Mouse (Mus musculus) forebrain, postnatal 0 days (tissue): Measurements from ENCODE around the gene Klhl26. TPM values are rescaled to one million over a fixed set of nuclear protein-coding genes. Genes with fewer than 3 reads are reported as not detected.

Experiments used
- ATAC-seq: fragments of 200-750 bp; cut with Nextera tagmentation; 2 replicates; pipeline ENCODE4 v1.8.0; 2017; ENCODE audit warnings: mild to moderate bottlenecking, moderate library complexity
- DNase-seq: peaks from one replicate; pipeline ENCODE4 v3.0.0-alpha.2; 2015
- H3K27ac ChIP-seq: fragments of 300-500 bp; sonication (generic); 2 replicates; pipeline ENCODE4 v1.5.1; 2014; ENCODE audit warnings: low read depth, mild to moderate bottlenecking, antibody characterized with exemption, low read length, moderate library complexity, mixed read lengths
- H3K27me3 ChIP-seq: fragments of 300-500 bp; sonication (generic); 2 replicates; pipeline ENCODE4 v1.6.1; 2014; ENCODE audit warnings: mild to moderate bottlenecking, low read length, mixed read lengths; ENCODE audit not compliant: insufficient read depth
- H3K36me3 ChIP-seq: fragments of 300-500 bp; sonication (generic); 2 replicates; pipeline ENCODE4 v1.6.1; 2014; ENCODE audit warnings: mild to moderate bottlenecking, moderate library complexity; ENCODE audit not compliant: insufficient read depth
- H3K4me1 ChIP-seq: fragments of 300-500 bp; sonication (generic); 2 replicates; pipeline ENCODE4 v1.6.1; 2014; ENCODE audit warnings: antibody characterized with exemption; ENCODE audit not compliant: insufficient read depth
- H3K4me2 ChIP-seq: fragments of 300-500 bp; sonication (generic); 2 replicates; pipeline ENCODE4 v1.6.1; 2014; ENCODE audit warnings: low read depth, mild to moderate bottlenecking, moderate library complexity
- H3K4me3 ChIP-seq: fragments of 300-500 bp; sonication (generic); 2 replicates; pipeline ENCODE4 v1.5.1; 2014; ENCODE audit warnings: low read depth, low read length, mixed read lengths
- H3K9ac ChIP-seq: fragments of 300-500 bp; sonication (generic); 2 replicates; pipeline ENCODE4 v1.6.1; 2014; ENCODE audit warnings: mild to moderate bottlenecking
- H3K9me3 ChIP-seq: fragments of 300-500 bp; sonication (generic); 2 replicates; pipeline ENCODE4 v1.6.1; 2016; ENCODE audit warnings: low read length
- CTCF ChIP-seq: sonication (generic); IDR thresholded peaks from 2 replicates; pipeline ENCODE4 v1.5.1; 2016; ENCODE audit warnings: antibody characterized with exemption, control low read depth, low read depth
- WGBS: fragments of 180-500 bp; shearing (Covaris S2); extraction: QIAGEN DNeasy Blood & Tissue Kit; methylation state at CpG from one replicate; pipeline ENCODE4 v1.1.7; 2014; 5-methylcytosine and 5-hydroxymethylcytosine counted together
- polyA plus RNA-seq: library from polyadenylated mRNA; unstranded; fragments of >200 nt; fragmentation: Nextera tagmentation; extraction: Ambion mirVana; gene quantifications from 2 replicates; pipeline ENCODE4 v1.2.1, GENCODE M21; 2015
- total RNA-seq: library from RNA; depleted of rRNA; stranded (reverse); fragments of >200 nt; gene quantifications from 2 replicates; pipeline ENCODE4 v1.2.3, GENCODE M21; 2014

Klhl26 gene
- total and polyA plus RNA-seq, 2 experiments from 2014 or later: 34.8 to 35.3 TPM

DNA sequence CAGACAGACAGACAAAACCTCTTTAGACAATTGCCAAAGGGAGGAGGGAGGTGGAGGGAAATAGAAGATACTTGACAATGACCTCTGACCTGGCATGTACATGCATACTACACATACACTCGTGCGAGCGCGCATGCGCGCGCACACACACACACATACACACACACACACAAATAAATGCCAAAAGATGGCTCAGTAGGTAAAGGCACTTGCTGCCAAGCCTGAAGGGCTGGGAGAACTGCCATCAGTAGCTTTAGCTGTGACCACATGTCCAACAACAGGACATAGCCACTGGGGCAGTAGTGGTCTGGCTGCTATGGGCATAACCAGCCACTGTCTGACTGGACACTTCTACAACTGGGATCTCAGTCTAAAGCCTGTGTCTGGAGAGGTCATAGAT, 4.9 kb downstream of the Klhl26 start:
- TF ChIP-seq CTCF: no peak
- H3K27me3 ChIP-seq: no peaks in the 10 kb centered on the region
- no peaks in the 10 kb centered on the region for H3K4me1 ChIP-seq
- no peak overlapping the region for H3K4me3 ChIP-seq
- H3K27ac ChIP-seq: no peak overlapping the region
- no peaks in the 10 kb centered on the region for H3K9me3 ChIP-seq
- no peak overlapping the region for H3K9ac ChIP-seq
- H3K4me2 ChIP-seq: no peak overlapping the region
- ATAC-seq: no peak
- H3K36me3 ChIP-seq: no peaks in the 10 kb centered on the region; the same call in 1 of the 2 replicates
- 96% methylated on average over 7 of the region's 7 CpGs for WGBS
- DNase-seq: no peak

DNA sequence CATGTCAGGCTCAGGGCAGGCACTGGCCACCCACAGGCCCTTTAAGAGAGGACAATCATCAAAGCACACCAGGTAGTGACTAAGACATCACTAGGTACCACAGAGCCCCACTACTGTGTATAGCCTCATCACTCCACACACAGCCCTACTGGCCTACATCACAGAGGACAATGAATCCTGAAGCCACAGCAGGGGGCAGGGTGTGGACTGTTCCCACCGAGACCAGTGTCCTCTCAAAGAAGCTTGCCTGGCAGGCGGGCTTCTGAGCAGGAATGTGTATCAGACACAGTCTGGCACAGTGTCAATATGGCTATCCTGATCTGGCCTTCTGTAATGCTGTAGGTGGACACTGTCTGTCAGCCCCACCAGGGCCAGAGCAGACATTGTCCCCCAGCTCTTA, 6.8 kb downstream of the Klhl26 start:
- Histone ChIP-seq H3K4me2 (no peak overlapping the region), H3K9ac (no peak overlapping the region), H3K4me3 (no peak overlapping the region), H3K4me1 (no peaks in the 10 kb centered on the region), H3K36me3 (no peaks in the 10 kb centered on the region; the same call in 1 of the 2 replicates), H3K27me3 (no peaks in the 10 kb centered on the region), H3K9me3 (no peaks in the 10 kb centered on the region), H3K27ac (no peak overlapping the region)
- WGBS: 58% methylated on average over 2 of the region's 2 CpGs
- DNase-seq (no peak), ATAC-seq (no peak)
- no peak for TF ChIP-seq CTCF

DNA sequence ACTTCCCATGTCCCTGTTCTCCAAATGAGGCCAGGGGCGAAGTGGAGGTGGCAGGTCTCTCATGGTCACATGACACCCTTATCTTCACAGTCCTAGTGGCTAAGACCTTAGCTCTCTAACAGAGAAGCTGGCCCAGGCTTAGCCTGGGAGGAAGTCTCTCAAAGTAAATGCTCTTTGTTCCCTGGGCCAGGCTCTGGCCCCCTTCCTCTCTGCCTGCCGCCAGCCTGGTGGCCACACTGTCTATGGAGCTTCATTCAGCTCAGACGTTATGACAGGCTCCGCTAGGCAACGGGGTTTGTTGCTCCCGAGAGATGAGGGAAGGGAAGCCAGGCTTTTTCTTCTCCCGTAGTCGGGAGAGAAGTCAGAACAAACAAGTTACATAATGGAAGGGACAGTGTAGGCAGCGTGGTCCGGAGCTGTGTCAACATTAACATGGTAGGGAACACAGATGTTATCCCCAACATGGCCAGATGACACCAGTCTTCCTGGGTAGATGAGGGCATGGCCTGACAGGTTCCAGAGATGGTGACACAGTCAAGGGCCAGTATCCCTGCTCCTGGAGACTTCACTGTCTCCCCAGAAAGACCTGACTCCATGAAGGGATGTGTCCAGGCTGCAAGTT, 7.4 kb downstream of the Klhl26 start:
- 44% methylated on average over 10 of the region's 10 CpGs for WGBS
- H3K27me3 ChIP-seq: no peaks in the 10 kb centered on the region
- ATAC-seq: peak; percentile 53; the same call in 1 of the 2 replicates
- H3K9ac ChIP-seq: no peak overlapping the region
- no peak for DNase-seq
- H3K36me3 ChIP-seq: no peaks in the 10 kb centered on the region
- no peak overlapping the region for H3K27ac ChIP-seq
- no peak overlapping the region for H3K4me2 ChIP-seq
- no peaks in the 10 kb centered on the region for H3K4me1 ChIP-seq
- no peaks in the 10 kb centered on the region for H3K9me3 ChIP-seq
- no peak for TF ChIP-seq CTCF
- no peak overlapping the region for H3K4me3 ChIP-seq

DNA sequence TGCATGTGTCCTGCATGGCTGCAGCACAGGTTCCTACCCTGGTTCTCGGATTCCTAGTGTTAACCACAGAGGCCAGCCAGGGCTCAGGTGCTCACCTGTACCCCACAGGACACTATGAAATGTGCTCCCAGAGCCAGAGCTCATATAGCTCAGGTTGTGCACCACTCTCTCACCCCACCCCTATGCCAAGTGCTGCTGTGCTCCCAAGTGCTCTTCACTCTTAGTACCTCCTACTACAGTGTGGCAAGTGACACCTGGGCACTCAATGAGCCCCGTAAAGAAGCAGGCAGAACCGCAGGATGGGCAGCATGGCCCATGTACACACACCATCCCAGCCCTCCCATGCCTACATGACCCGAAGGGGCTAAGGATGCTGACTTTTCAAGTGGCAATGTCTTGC, 8.0 kb downstream of the Klhl26 start:
- Histone ChIP-seq H3K27ac (no peak overlapping the region), H3K9me3 (no peaks in the 10 kb centered on the region), H3K27me3 (no peaks in the 10 kb centered on the region), H3K4me2 (no peak overlapping the region), H3K36me3 (no peaks in the 10 kb centered on the region), H3K4me1 (no peaks in the 10 kb centered on the region), H3K9ac (no peak overlapping the region), H3K4me3 (no peak overlapping the region)
- DNase-seq (no peak), ATAC-seq (no peak)
- 90% methylated on average over 4 of the region's 4 CpGs for WGBS
- TF ChIP-seq CTCF: no peak

DNA sequence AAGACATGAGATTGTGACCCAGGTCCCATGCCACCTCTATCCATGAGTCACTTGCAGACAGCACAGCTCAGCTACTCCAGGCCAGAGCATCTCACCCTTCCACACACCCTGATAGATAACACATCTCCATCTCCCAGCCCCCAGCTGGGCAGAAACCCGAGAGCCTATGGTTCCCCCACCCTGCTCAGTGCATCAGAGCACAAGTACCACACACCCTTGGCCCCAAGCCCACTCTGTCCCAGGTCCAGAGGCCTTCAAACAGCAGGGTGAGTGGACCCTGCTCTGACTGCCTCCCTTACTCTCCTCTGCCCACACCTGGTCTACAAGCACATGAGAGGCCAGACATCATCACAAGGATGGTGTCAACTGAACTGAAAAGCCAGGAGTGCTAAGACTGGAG, 8.9 kb downstream of the Klhl26 start:
- Histone ChIP-seq H3K4me3 (no peak overlapping the region), H3K36me3 (no peaks in the 10 kb centered on the region), H3K4me1 (no peaks in the 10 kb centered on the region), H3K27me3 (no peaks in the 10 kb centered on the region), H3K4me2 (no peak overlapping the region), H3K9me3 (no peaks in the 10 kb centered on the region), H3K27ac (no peak overlapping the region), H3K9ac (no peak overlapping the region)
- ATAC-seq (no peak), DNase-seq (no peak)
- no peak for TF ChIP-seq CTCF
- WGBS: 62% methylated on average over 1 of the region's 1 CpGs

DNA sequence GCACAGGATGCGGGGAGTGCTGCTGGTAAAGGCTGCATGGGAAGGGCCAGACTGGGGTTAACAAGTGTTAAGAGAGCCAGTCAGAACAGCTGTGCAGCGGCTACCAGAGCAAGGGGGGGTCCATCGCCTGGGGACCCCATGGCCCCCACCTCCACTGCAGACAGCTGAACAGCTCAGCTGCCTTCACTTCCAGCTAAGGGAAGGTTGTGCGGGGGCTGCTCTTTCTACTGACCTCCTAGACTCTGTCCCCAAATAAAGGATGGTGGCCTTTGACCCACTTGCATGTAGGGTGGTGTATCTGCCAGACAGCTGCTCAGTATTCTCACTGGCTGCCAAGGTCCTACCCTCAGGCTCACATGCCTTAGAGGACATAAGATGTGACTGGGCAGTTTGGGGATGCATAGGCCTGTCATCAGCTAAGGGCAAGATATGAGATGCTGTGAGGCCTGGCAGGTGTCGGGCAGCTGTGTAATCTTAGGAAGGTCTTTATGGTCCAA, 9.5 kb downstream of the Klhl26 start:
- Histone ChIP-seq H3K4me3 (no peak overlapping the region), H3K4me1 (no peaks in the 10 kb centered on the region), H3K27ac (no peak overlapping the region), H3K27me3 (no peaks in the 10 kb centered on the region), H3K9me3 (no peaks in the 10 kb centered on the region), H3K36me3 (no peaks in the 10 kb centered on the region), H3K4me2 (no peak overlapping the region), H3K9ac (no peak overlapping the region)
- TF ChIP-seq CTCF: no peak
- ATAC-seq: no peak
- WGBS: 87% methylated on average over 5 of the region's 5 CpGs
- no peak for DNase-seq

DNA sequence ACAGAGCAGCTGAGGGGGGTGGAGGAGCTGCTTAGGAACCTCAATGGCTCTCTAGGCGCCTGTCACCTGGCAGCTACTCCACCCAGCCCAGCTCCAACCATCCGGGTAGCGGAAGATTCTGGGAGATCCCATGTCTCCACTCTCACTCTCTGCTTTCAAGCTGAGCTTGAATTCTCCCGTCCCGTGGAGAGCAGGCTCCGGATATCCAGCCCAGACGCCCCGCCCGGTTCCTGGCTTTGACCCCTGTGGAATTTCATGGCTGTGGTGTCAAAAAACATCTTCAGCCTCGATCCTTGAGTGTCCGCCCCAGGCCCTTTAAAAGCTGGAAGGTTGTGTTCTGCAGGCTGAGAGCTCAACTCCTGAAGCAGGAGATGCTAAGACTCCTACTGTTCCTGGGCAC, 10.0 kb downstream of the Klhl26 start:
- ATAC-seq (no peak), DNase-seq (no peak)
- no peak overlapping the region for H3K27ac ChIP-seq
- TF ChIP-seq CTCF: no peak
- WGBS: 79% methylated on average over 11 of the region's 11 CpGs
- no peaks in the 10 kb centered on the region for H3K9me3 ChIP-seq
- no peaks in the 10 kb centered on the region for H3K27me3 ChIP-seq
- H3K36me3 ChIP-seq: no peaks in the 10 kb centered on the region
- no peak overlapping the region for H3K9ac ChIP-seq
- no peak overlapping the region for H3K4me2 ChIP-seq
- H3K4me1 ChIP-seq: no peaks in the 10 kb centered on the region
- H3K4me3 ChIP-seq: no peak overlapping the region
